Mouse (Mus musculus) kidney, adult 2 months (tissue): ENCODE results near the gene Phlda1.

ENCODE experiments used
- CTCF ChIP-seq: fragments of 200-500 bp; conservative IDR thresholded peaks from 2 replicates; pipeline ENCODE4 v1.5.1; 2011; ENCODE audit warnings: low read depth, mild to moderate bottlenecking, control low read depth, low read length, moderate library complexity, mixed read lengths; ENCODE audit not compliant: insufficient read depth, insufficient read length
- POLR2A ChIP-seq: fragments of 200-500 bp; IDR thresholded peaks from one replicate; pipeline ENCODE4 v1.6.1; 2011; ENCODE audit warnings: low read depth, low read length, control low read depth

- TF ChIP-seq CTCF (no peak), POLR2A (no peak)
Observed at GRCm38 (mm10) chr10:111479599-111479998, 26.5 kb upstream of the Phlda1 start.
